Comparison of ENCODE assay signal across 26 mouse cellular contexts in genomic region chr15:62086037-62086436, GRCm38 (mm10).
"Had no signal": no experiment of that assay in that cellular context is flagged by ENCODE, and none has a peak within 500 bp of the region (broad histone marks: within the 10 kb centered on the region; RNA-seq: fewer than 3 reads in every experiment).

No protein-coding gene starts in this region.

- H3K4me1 ChIP-seq: heart, embryonic 13.5 days; heart, embryonic 15.5 days; hindbrain, embryonic 13.5 days; hindbrain, embryonic 15.5 days; limb, embryonic 12.5 days had no signal

- H3K4me3 ChIP-seq: gastrocnemius, adult 2 months; heart, adult 2 months; heart, embryonic 13.5 days; heart, embryonic 15.5 days; hindbrain, embryonic 13.5 days; hindbrain, embryonic 15.5 days; layer of hippocampus, adult 2 months; left cerebral cortex, adult 2 months; limb, embryonic 10.5 days; limb, embryonic 12.5 days; liver, embryonic 13.5 days had no signal

- H3K36me3 ChIP-seq: heart, embryonic 13.5 days; heart, embryonic 15.5 days; hindbrain, embryonic 13.5 days; hindbrain, embryonic 15.5 days; limb, embryonic 10.5 days; limb, embryonic 12.5 days; liver, embryonic 13.5 days had no signal

- ATAC-seq: hindbrain, postnatal 0 days; intestine, postnatal 0 days had no signal

- H3K27ac ChIP-seq: gastrocnemius, adult 2 months; heart, adult 2 months; heart, embryonic 13.5 days; heart, embryonic 15.5 days; hindbrain, embryonic 13.5 days; hindbrain, embryonic 15.5 days; hindbrain, postnatal 0 days; layer of hippocampus, adult 2 months; left cerebral cortex, adult 2 months; limb, embryonic 10.5 days; limb, embryonic 12.5 days; liver, embryonic 13.5 days had no signal

- DNase-seq: gastrocnemius, adult 2 months; gastrocnemius, postnatal 14 days; gastrocnemius, postnatal 36 days; heart, adult 11 months; heart, adult 2 months; heart, postnatal 14 days; heart, postnatal 36 days; kidney, adult 18-20 months; kidney, adult 8-10 months; kidney, postnatal 10 days; kidney, postnatal 25 days; kidney, postnatal 4 days; liver; liver, embryonic 13.5 days had no signal

- H3K9ac ChIP-seq: heart, embryonic 13.5 days; heart, embryonic 15.5 days; hindbrain, embryonic 13.5 days; hindbrain, embryonic 15.5 days; limb, embryonic 12.5 days; liver, embryonic 13.5 days had no signal

- H3K9me3 ChIP-seq: heart, embryonic 13.5 days; heart, embryonic 15.5 days; hindbrain, embryonic 13.5 days; hindbrain, embryonic 15.5 days; limb, embryonic 10.5 days; limb, embryonic 12.5 days; liver, embryonic 13.5 days had no signal

- H3K4me2 ChIP-seq: heart, embryonic 11.5 days; heart, embryonic 13.5 days; heart, embryonic 15.5 days; hindbrain, embryonic 13.5 days; hindbrain, embryonic 15.5 days; limb, embryonic 12.5 days; liver, embryonic 11.5 days; liver, embryonic 13.5 days had no signal

- H3K27me3 ChIP-seq: heart, embryonic 13.5 days; heart, embryonic 15.5 days; hindbrain, embryonic 13.5 days; hindbrain, embryonic 15.5 days; limb, embryonic 12.5 days; liver, embryonic 13.5 days had no signal
